Mouse (Mus musculus) thymus, adult 2 months (tissue): ENCODE measurements around the gene Cnksr1.

Source experiments
- CTCF ChIP-seq: fragments of 200-500 bp; IDR thresholded peaks from 2 replicates; pipeline ENCODE4 v1.5.1; 2012; ENCODE audit warnings: mild to moderate bottlenecking, control low read depth, low read length, moderate library complexity, borderline replicate concordance; ENCODE audit not compliant: control insufficient read depth, poor library complexity, insufficient read depth; ENCODE audit errors: extremely low read depth
- POLR2A ChIP-seq: fragments of 200-500 bp; IDR thresholded peaks from 2 replicates; pipeline ENCODE4 v1.6.1; 2012; ENCODE audit warnings: mild to moderate bottlenecking, low read length, control low read depth, moderate library complexity; ENCODE audit not compliant: control insufficient read depth, poor library complexity, insufficient read depth; ENCODE audit errors: extremely low read depth

DNA sequence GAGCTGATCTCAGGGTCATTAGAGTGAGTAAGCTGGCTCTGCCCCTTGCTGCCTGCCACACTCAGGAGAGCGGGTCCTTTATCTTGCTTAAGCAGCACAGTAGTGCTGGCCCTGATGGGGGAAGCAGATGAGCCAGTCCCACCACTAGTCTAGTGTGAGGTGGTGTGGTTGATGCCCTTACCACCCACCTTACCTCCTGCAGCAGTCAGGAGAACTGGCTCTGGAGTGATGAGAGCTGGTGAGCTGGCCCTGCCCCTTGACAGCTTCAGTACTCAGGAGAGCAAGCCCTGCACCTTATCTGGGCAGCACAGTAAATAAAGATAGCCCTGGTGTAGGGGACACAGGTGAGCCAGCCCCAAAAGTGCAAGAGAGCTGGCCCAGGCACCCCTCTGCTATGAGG lies 57.1 kb downstream of the Cnksr1 start:
- TF ChIP-seq CTCF: no peak
- TF ChIP-seq POLR2A: no peak
